Mouse (Mus musculus) liver, embryonic 15.5 days (tissue): ENCODE results near the gene Odf4. TPM values are rescaled to one million over a fixed set of nuclear protein-coding genes. Genes with fewer than 3 reads are reported as not detected.

ENCODE experiments used
- polyA plus RNA-seq: library from polyadenylated mRNA; unstranded; fragments of >200 nt; fragmentation: Nextera tagmentation; extraction: Ambion mirVana; gene quantifications from 2 replicates; pipeline ENCODE4 v1.2.1, GENCODE M21; 2015

Gene Odf4
- polyA plus RNA-seq, 1 experiment from 2014 or later: not detected

Other genes starting within 250 kb of the Odf4 start
- gene Myh10, start 235.5 kb downstream of the Odf4 start, polyA plus RNA-seq: 13.3 and 15.7 TPM in 2 replicates
- 37.6 and 41.7 TPM in 2 replicates for gene Ndel1, start 55.2 kb downstream of the Odf4 start, polyA plus RNA-seq
- gene Rnf222, start 38.5 kb downstream of the Odf4 start, polyA plus RNA-seq: 0.13 TPM in 2 replicates
- 434 and 517 TPM in 2 replicates for gene Rpl26, start 25.5 kb downstream of the Odf4 start, polyA plus RNA-seq
- gene Arhgef15, start 30.4 kb upstream of the Odf4 start, polyA plus RNA-seq: 1.4 and 1.8 TPM in 2 replicates
- 0.44 and 0.46 TPM in 2 replicates for gene Slc25a35, start 41.0 kb upstream of the Odf4 start, polyA plus RNA-seq
- 21.7 and 22.4 TPM in 2 replicates for gene Rangrf, start 48.1 kb upstream of the Odf4 start, polyA plus RNA-seq
- gene Pfas, start 81.4 kb upstream of the Odf4 start, polyA plus RNA-seq: 17.0 and 18.5 TPM in 2 replicates
- gene Ctc1, start 88.8 kb upstream of the Odf4 start, polyA plus RNA-seq: 20.5 and 20.9 TPM in 2 replicates
- 111 and 115 TPM in 2 replicates for gene Aurkb, start 118.6 kb upstream of the Odf4 start, polyA plus RNA-seq
- 4.3 and 5.3 TPM in 2 replicates for gene Borcs6, start 132.6 kb upstream of the Odf4 start, polyA plus RNA-seq
- gene Tmem107, start 143.7 kb upstream of the Odf4 start, polyA plus RNA-seq: 20.2 and 21.6 TPM in 2 replicates
- 14.9 and 19.6 TPM in 2 replicates for gene Vamp2, start 161.4 kb upstream of the Odf4 start, polyA plus RNA-seq
- 6.4 and 7.6 TPM in 2 replicates for gene Per1, start 168.1 kb upstream of the Odf4 start, polyA plus RNA-seq
- 0.12 and 0.18 TPM in 2 replicates for gene Hes7, start 193.3 kb upstream of the Odf4 start, polyA plus RNA-seq
- 0.07 TPM in 1 of 2 replicates, not detected in the other for gene 9130213A22Rik, start 195.5 kb upstream of the Odf4 start, polyA plus RNA-seq
- gene Aloxe3, start 198.8 kb upstream of the Odf4 start, polyA plus RNA-seq: 0.13 TPM in 1 of 2 replicates, not detected in the other
- not detected in 2 replicates for gene Alox12b, start 229.9 kb upstream of the Odf4 start, polyA plus RNA-seq